Comparison of ENCODE assay signal across 10 mouse cellular contexts in the genomic region with DNA sequence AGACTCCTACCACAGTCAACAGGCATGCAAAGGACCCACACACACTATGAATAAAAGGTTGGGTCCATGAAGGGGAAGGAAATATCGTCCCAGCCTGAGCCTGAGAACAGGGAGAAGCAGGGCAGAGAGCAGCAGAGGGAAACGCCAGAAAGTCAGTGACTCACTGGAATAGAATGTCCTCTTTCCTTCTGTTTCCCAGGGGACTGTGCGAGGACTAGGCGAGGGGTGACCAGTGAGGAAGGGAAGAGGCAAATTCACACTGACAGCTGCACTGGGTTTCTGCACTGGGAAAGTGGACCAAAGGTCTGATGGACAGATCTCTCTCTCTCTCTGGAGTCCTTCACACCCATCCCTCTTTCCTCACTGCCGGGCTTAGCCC. TPM values are rescaled to one million over a fixed set of nuclear protein-coding genes. Genes with fewer than 3 reads are reported as not detected.
DNase-seq lines count a peak whose midpoint lies in the region; ATAC-seq and TF ChIP-seq lines count a peak whose summit lies in the region.
"Had no signal": no experiment of that assay in that cellular context is flagged by ENCODE, and none has a peak within 500 bp of the region (broad histone marks: within the 10 kb centered on the region; RNA-seq: fewer than 3 reads in every experiment).

No protein-coding gene starts in this region.

- H3K9me3 ChIP-seq in hindbrain, embryonic 16.5 days (ENCODE audit: control insufficient read depth, low read length) = no peaks in the 10 kb centered on the region
- no peaks in the 10 kb centered on the region for H3K9me3 ChIP-seq in forebrain, postnatal 0 days (ENCODE audit: low read length)
- no peaks in the 10 kb centered on the region for H3K9me3 ChIP-seq in forebrain, embryonic 10.5 days

- no peaks in the 10 kb centered on the region for H3K4me1 ChIP-seq in hindbrain, embryonic 16.5 days (ENCODE audit: control insufficient read depth, insufficient read depth, low read depth, low read length)
- no peaks in the 10 kb centered on the region for H3K4me1 ChIP-seq in forebrain, postnatal 0 days (ENCODE audit: insufficient read depth)
- peaks cover 12% of the 10 kb centered on the region for H3K4me1 ChIP-seq in forebrain, embryonic 10.5 days

- peak; percentile 68 for DNase-seq in adrenal gland, adult 8-10 months
- DNase-seq in gastrocnemius, postnatal 25 days = peak; percentile 81
- DNase-seq in kidney, adult 9 months = peak; percentile 77
- peak; percentile 67 for DNase-seq in lung, postnatal 14 days
- DNase-seq in thymus, postnatal 0 days (ENCODE audit: low spot score) = no peak
- DNase-seq in forebrain, postnatal 0 days = no peak
- DNase-seq in forebrain, embryonic 10.5 days (ENCODE audit: extremely low spot score, low spot score) = no peak

- no peaks in the 10 kb centered on the region for H3K27me3 ChIP-seq in hindbrain, embryonic 16.5 days (replicated peaks; ENCODE audit: control insufficient read depth, insufficient read depth, low read length)
- H3K27me3 ChIP-seq in forebrain, postnatal 0 days (ENCODE audit: insufficient read depth, low read length) = no peaks in the 10 kb centered on the region
- no peaks in the 10 kb centered on the region for H3K27me3 ChIP-seq in forebrain, embryonic 10.5 days (ENCODE audit: poor library complexity, severe bottlenecking)

- no peak overlapping the region for H3K4me2 ChIP-seq in hindbrain, embryonic 16.5 days (ENCODE audit: low read length)
- H3K4me2 ChIP-seq in forebrain, postnatal 0 days (ENCODE audit: low read depth) = no peak overlapping the region

- no peak overlapping the region for H3K27ac ChIP-seq in hindbrain, embryonic 16.5 days (ENCODE audit: low read depth, low read length)
- H3K27ac ChIP-seq in forebrain, postnatal 0 days (ENCODE audit: low read depth, low read length) = no peak overlapping the region
- no peak overlapping the region for H3K27ac ChIP-seq in forebrain, embryonic 10.5 days

- no peak for ATAC-seq in hindbrain, embryonic 16.5 days
- ATAC-seq in forebrain, postnatal 0 days = no peak

- no peak for TF ChIP-seq CTCF in forebrain, postnatal 0 days (IDR thresholded peaks at IDR 0.05; ENCODE audit: low read depth)

- no peak overlapping the region for H3K4me3 ChIP-seq in hindbrain, embryonic 16.5 days (ENCODE audit: low read length)
- no peak overlapping the region for H3K4me3 ChIP-seq in forebrain, postnatal 0 days (ENCODE audit: low read depth, low read length)
- H3K4me3 ChIP-seq in forebrain, embryonic 10.5 days = no peak overlapping the region

- H3K36me3 ChIP-seq in hindbrain, embryonic 16.5 days (ENCODE audit: control insufficient read depth, insufficient read depth, low read length) = no peaks in the 10 kb centered on the region
- no peaks in the 10 kb centered on the region for H3K36me3 ChIP-seq in forebrain, postnatal 0 days (ENCODE audit: insufficient read depth)
- no peaks in the 10 kb centered on the region for H3K36me3 ChIP-seq in forebrain, embryonic 10.5 days (replicated peaks)

- WGBS in hindbrain, embryonic 16.5 days = 62% methylated on average over 5 of the region's 5 CpGs
- WGBS in forebrain, postnatal 0 days = 55% methylated on average over 5 of the region's 5 CpGs
- WGBS in forebrain, embryonic 10.5 days = 80% methylated on average over 5 of the region's 5 CpGs

- no peak overlapping the region for H3K9ac ChIP-seq in hindbrain, embryonic 16.5 days (ENCODE audit: low read depth, low read length)
- H3K9ac ChIP-seq in forebrain, postnatal 0 days = no peak overlapping the region

RNA-seq across cellular contexts. Expression of gene Spaar, which starts 1.3 kb away (rescaled TPM):
- total RNA-seq in adrenal gland, adult 8-10 months (2022) = 1 to 10 TPM; 1.6 to 2.3 (median 1.9) TPM
- total RNA-seq in gastrocnemius, postnatal 25 days (2021) = 1 to 10 TPM; 1.3 to 1.5 TPM
- 0.04 TPM in 1 of 2 replicates, not detected in the other for polyA plus RNA-seq in hindbrain, embryonic 16.5 days (2015; fragmentation: Nextera tagmentation; extraction: Ambion mirVana)
- 0.28 and 0.43 TPM in 2 replicates for polyA plus RNA-seq in thymus, postnatal 0 days (2015; fragmentation: Nextera tagmentation; extraction: Ambion mirVana)
- 0.29 and 0.31 TPM in 2 replicates for total RNA-seq in forebrain, postnatal 0 days (2014; rRNA removed)
- polyA plus RNA-seq in forebrain, postnatal 0 days (2015; fragmentation: Nextera tagmentation; extraction: Ambion mirVana) = 0.25 TPM in 2 replicates
- 0.07 TPM in 1 of 2 replicates, not detected in the other for polyA plus RNA-seq in forebrain, embryonic 10.5 days (2016; fragmentation: Nextera tagmentation; extraction: Ambion mirVana)
- total RNA-seq: hematopoietic stem cell, adult 5-6 weeks had no signal

RNA-seq across cellular contexts. Expression of gene Hrct1, which starts 1.6 kb away (rescaled TPM):
- total RNA-seq in adrenal gland, adult 8-10 months (2022) = 1 to 10 TPM; 1.4 to 4.8 (median 2.6) TPM
- total RNA-seq in gastrocnemius, postnatal 25 days (2021) = 1 to 10 TPM; 1.4 to 2.3 TPM
- 0.49 and 0.75 TPM in 2 replicates for polyA plus RNA-seq in hindbrain, embryonic 16.5 days (2015; fragmentation: Nextera tagmentation; extraction: Ambion mirVana)
- 1.1 and 1.5 TPM in 2 replicates for polyA plus RNA-seq in thymus, postnatal 0 days (2015; fragmentation: Nextera tagmentation; extraction: Ambion mirVana)
- total RNA-seq in forebrain, postnatal 0 days (2014; rRNA removed) = 1.7 TPM in 1 of 2 replicates, not detected in the other
- 0.75 and 1.0 TPM in 2 replicates for polyA plus RNA-seq in forebrain, postnatal 0 days (2015; fragmentation: Nextera tagmentation; extraction: Ambion mirVana)
- polyA plus RNA-seq in forebrain, embryonic 10.5 days (2016; fragmentation: Nextera tagmentation; extraction: Ambion mirVana) = 0.16 and 0.31 TPM in 2 replicates
- total RNA-seq: hematopoietic stem cell, adult 5-6 weeks had no signal

RNA-seq across cellular contexts. Expression of gene Olfr71, which starts 18.5 kb away (rescaled TPM):
- not detected for total RNA-seq in adrenal gland, adult 8-10 months (2022)
- total RNA-seq in gastrocnemius, postnatal 25 days (2021) = not detected
- polyA plus RNA-seq in hindbrain, embryonic 16.5 days (2015; fragmentation: Nextera tagmentation; extraction: Ambion mirVana) = 0.11 TPM in 1 of 2 replicates, not detected in the other
- not detected in 2 replicates for polyA plus RNA-seq in thymus, postnatal 0 days (2015; fragmentation: Nextera tagmentation; extraction: Ambion mirVana)
- total RNA-seq in forebrain, postnatal 0 days (2014; rRNA removed) = not detected in 2 replicates
- not detected in 2 replicates for polyA plus RNA-seq in forebrain, postnatal 0 days (2015; fragmentation: Nextera tagmentation; extraction: Ambion mirVana)
- polyA plus RNA-seq in forebrain, embryonic 10.5 days (2016; fragmentation: Nextera tagmentation; extraction: Ambion mirVana) = not detected in 2 replicates
- total RNA-seq: adrenal gland, postnatal 4 days; hematopoietic stem cell, adult 5-6 weeks had no signal

RNA-seq across cellular contexts. Expression of gene Olfr70, which starts 28.0 kb away (rescaled TPM):
- not detected for total RNA-seq in adrenal gland, adult 8-10 months (2022)
- not detected for total RNA-seq in gastrocnemius, postnatal 25 days (2021)
- polyA plus RNA-seq in hindbrain, embryonic 16.5 days (2015; fragmentation: Nextera tagmentation; extraction: Ambion mirVana) = 0.06 TPM in 1 of 2 replicates, not detected in the other
- polyA plus RNA-seq in thymus, postnatal 0 days (2015; fragmentation: Nextera tagmentation; extraction: Ambion mirVana) = not detected in 2 replicates
- not detected in 2 replicates for total RNA-seq in forebrain, postnatal 0 days (2014; rRNA removed)
- polyA plus RNA-seq in forebrain, postnatal 0 days (2015; fragmentation: Nextera tagmentation; extraction: Ambion mirVana) = not detected in 2 replicates
- not detected in 2 replicates for polyA plus RNA-seq in forebrain, embryonic 10.5 days (2016; fragmentation: Nextera tagmentation; extraction: Ambion mirVana)
- total RNA-seq: adrenal gland, postnatal 4 days; hematopoietic stem cell, adult 5-6 weeks had no signal

RNA-seq across cellular contexts. Expression of gene Olfr159, which starts 42.2 kb away (rescaled TPM):
- total RNA-seq in adrenal gland, adult 8-10 months (2022) = not detected
- not detected for total RNA-seq in gastrocnemius, postnatal 25 days (2021)
- not detected in 2 replicates for polyA plus RNA-seq in hindbrain, embryonic 16.5 days (2015; fragmentation: Nextera tagmentation; extraction: Ambion mirVana)
- not detected in 2 replicates for polyA plus RNA-seq in thymus, postnatal 0 days (2015; fragmentation: Nextera tagmentation; extraction: Ambion mirVana)
- total RNA-seq in forebrain, postnatal 0 days (2014; rRNA removed) = not detected in 2 replicates
- polyA plus RNA-seq in forebrain, postnatal 0 days (2015; fragmentation: Nextera tagmentation; extraction: Ambion mirVana) = not detected in 2 replicates
- not detected in 2 replicates for polyA plus RNA-seq in forebrain, embryonic 10.5 days (2016; fragmentation: Nextera tagmentation; extraction: Ambion mirVana)
- total RNA-seq: adrenal gland, postnatal 4 days; hematopoietic stem cell, adult 5-6 weeks had no signal

Comparison
In these comparisons a context has a peak if more than half of its experiments do, and no peak if none do; other contexts are left out.
1. DNase-seq: peak in adrenal gland, adult 8-10 months (single experiment), gastrocnemius, postnatal 25 days (single experiment), kidney, adult 9 months (single experiment) and lung, postnatal 14 days (single experiment); none in thymus, postnatal 0 days (single experiment), forebrain, postnatal 0 days (single experiment) and forebrain, embryonic 10.5 days (single experiment).